Comparison of ENCODE assay signal across 8 mouse cellular contexts in genomic region chr5:136244762-136245540, GRCm38 (mm10). TPM values are rescaled to one million over a fixed set of nuclear protein-coding genes. Genes with fewer than 3 reads are reported as not detected.
DNase-seq lines count a peak whose midpoint lies in the region; ATAC-seq and TF ChIP-seq lines count a peak whose summit lies in the region.

No protein-coding gene starts in this region.

- peak; percentile 24; the same call in 1 of the 2 replicates for TF ChIP-seq POLR2A in bone marrow, adult 2 months (IDR thresholded peaks at IDR 0.05; ENCODE audit: borderline replicate concordance, control insufficient read depth, low read depth, low read length)

- H3K9ac ChIP-seq in heart, embryonic 14.5 days (ENCODE audit: low read length), result peak overlapping the region; percentile 73
- H3K9ac ChIP-seq in liver, embryonic 12.5 days, result peak overlapping the region; percentile 57
- peak overlapping the region; percentile 53 for H3K9ac ChIP-seq in stomach, embryonic 14.5 days (replicated peaks; ENCODE audit: low read depth, low read length)

- H3K9me3 ChIP-seq in heart, embryonic 14.5 days (ENCODE audit: control insufficient read depth, low read length), result no peaks in the 10 kb centered on the region
- no peaks in the 10 kb centered on the region for H3K9me3 ChIP-seq in liver, embryonic 12.5 days (replicated peaks)
- no peaks in the 10 kb centered on the region for H3K9me3 ChIP-seq in stomach, embryonic 14.5 days (ENCODE audit: control insufficient read depth, low read depth, low read length)

- 2% methylated on average over 56 of the region's 57 CpGs for WGBS in bone marrow, adult 2 months
- WGBS in heart, embryonic 14.5 days, result under 1% methylated on average over 50 of the region's 57 CpGs
- 1% methylated on average over 47 of the region's 57 CpGs for WGBS in liver, embryonic 12.5 days (ENCODE audit: insufficient replicate concordance)
- under 1% methylated on average over 54 of the region's 57 CpGs for WGBS in stomach, embryonic 14.5 days

- H3K36me3 ChIP-seq in heart, embryonic 14.5 days (ENCODE audit: control insufficient read depth, insufficient read depth, low read length), result 0 out of 2 replicates have a peak, but pooled peaks cover 3% of the 10 kb centered on the region
- no peaks in the 10 kb centered on the region for H3K36me3 ChIP-seq in liver, embryonic 12.5 days
- H3K36me3 ChIP-seq in stomach, embryonic 14.5 days (ENCODE audit: control insufficient read depth, insufficient read depth, low read length), result no peaks in the 10 kb centered on the region

- peak overlapping the region; percentile 98 for H3K4me2 ChIP-seq in heart, embryonic 14.5 days (ENCODE audit: low read length)
- H3K4me2 ChIP-seq in liver, embryonic 12.5 days, result peak overlapping the region; percentile 87
- peak overlapping the region; percentile 95 for H3K4me2 ChIP-seq in stomach, embryonic 14.5 days (replicated peaks; ENCODE audit: low read depth, low read length)

- no peak for TF ChIP-seq CTCF in bone marrow, adult 2 months (IDR thresholded peaks at IDR 0.05; ENCODE audit: control insufficient read depth, insufficient read depth, low read length)

- H3K4me3 ChIP-seq in bone marrow, adult 2 months (replicated peaks; ENCODE audit: control insufficient read depth, low read depth, low read length), result peak overlapping the region; percentile 79
- peak overlapping the region; percentile 68 to 69 for H3K4me3 ChIP-seq in heart, embryonic 14.5 days (ENCODE audit: control insufficient read depth in 1 of 2, insufficient read depth in 1 of 2, low read depth in 1 of 2, low read length in 2 of 2)
- H3K4me3 ChIP-seq in liver, embryonic 12.5 days, result peak overlapping the region; percentile 66
- H3K4me3 ChIP-seq in stomach, embryonic 14.5 days (ENCODE audit: low read depth, low read length), result peak overlapping the region; percentile 67

- peaks cover 6% of the 10 kb centered on the region; the same call in 1 of the 2 replicates for H3K4me1 ChIP-seq in bone marrow, adult 2 months (ENCODE audit: control insufficient read depth, insufficient read depth, low read length)
- peaks cover 8 to 9% of the 10 kb centered on the region in 2 experiments; a peak in 3 of 4 replicates for H3K4me1 ChIP-seq in heart, embryonic 14.5 days (ENCODE audit: control insufficient read depth in 2 of 2, insufficient read depth in 2 of 2, low read length in 2 of 2)
- H3K4me1 ChIP-seq in liver, embryonic 12.5 days, result peaks cover 42% of the 10 kb centered on the region
- peaks cover 6% of the 10 kb centered on the region; the same call in 1 of the 2 replicates for H3K4me1 ChIP-seq in stomach, embryonic 14.5 days (ENCODE audit: control insufficient read depth, insufficient read depth, low read length)

- H3K27ac ChIP-seq in bone marrow, adult 2 months (ENCODE audit: control insufficient read depth, insufficient read depth, low read depth, low read length, poor library complexity), result peak overlapping the region; percentile 91
- peak overlapping the region; percentile 15 to 66 for H3K27ac ChIP-seq in heart, embryonic 14.5 days (replicated peaks in 1 of 2; ENCODE audit: control insufficient read depth in 1 of 2, insufficient read depth in 1 of 2, low read depth in 2 of 2, low read length in 2 of 2)
- H3K27ac ChIP-seq in liver, embryonic 12.5 days, result no peak overlapping the region
- H3K27ac ChIP-seq in stomach, embryonic 14.5 days (ENCODE audit: low read length), result peak overlapping the region; percentile 61; the same call in 1 of the 2 replicates

- peak; percentile 88 for DNase-seq in 3134 (ENCODE audit: extremely low read depth, insufficient read length, low spot score)
- peak; percentile 56 for DNase-seq in fibroblast of lung, adult 2 months (ENCODE audit: low read depth)
- peak; percentile 93 for DNase-seq in kidney, postnatal 10 days
- DNase-seq in naive thymus-derived CD4-positive, alpha-beta T cell, adult 2 months (ENCODE audit: low read depth), result peak; percentile 56

- peak; percentile 80 for ATAC-seq in heart, embryonic 14.5 days (ENCODE audit: insufficient number of reproducible peaks, insufficient read depth, low FRiP score, low read depth)
- peak; percentile 57 for ATAC-seq in liver, embryonic 12.5 days
- peak; percentile 84 for ATAC-seq in stomach, embryonic 14.5 days (ENCODE audit: insufficient number of reproducible peaks, insufficient read depth, low FRiP score, low read depth)

- H3K27me3 ChIP-seq in heart, embryonic 14.5 days (ENCODE audit: control insufficient read depth, insufficient read depth, low read length), result peaks cover 23% of the 10 kb centered on the region
- peaks cover 40% of the 10 kb centered on the region for H3K27me3 ChIP-seq in liver, embryonic 12.5 days (replicated peaks)
- H3K27me3 ChIP-seq in stomach, embryonic 14.5 days (ENCODE audit: control insufficient read depth, insufficient read depth, low read length), result no peaks in the 10 kb centered on the region

RNA-seq across cellular contexts. Expression of gene Sh2b2, which starts 1.4 kb away (rescaled TPM):
- 5.1 and 6.3 TPM in 2 replicates for polyA plus RNA-seq in bone marrow, adult 2 months (2011; ENCODE audit: insufficient read depth, insufficient read length, low replicate concordance, missing spikeins)
- polyA plus RNA-seq in heart, embryonic 14.5 days (2014; fragmentation: Nextera tagmentation; extraction: Ambion mirVana), result 0.95 and 2.1 TPM in 2 replicates
- polyA plus RNA-seq in liver, embryonic 12.5 days (2016; fragmentation: Nextera tagmentation; extraction: Ambion mirVana), result 2.6 and 3.1 TPM in 2 replicates
- 3.0 and 3.3 TPM in 2 replicates for polyA plus RNA-seq in stomach, embryonic 14.5 days (2014; fragmentation: Nextera tagmentation; extraction: Ambion mirVana)

RNA-seq across cellular contexts. Expression of gene Prkrip1, which starts 46.2 kb away (rescaled TPM):
- polyA plus RNA-seq in bone marrow, adult 2 months (2011; ENCODE audit: insufficient read depth, insufficient read length, low replicate concordance, missing spikeins), result 40.9 and 47.7 TPM in 2 replicates
- 33.8 and 35.6 TPM in 2 replicates for polyA plus RNA-seq in heart, embryonic 14.5 days (2014; fragmentation: Nextera tagmentation; extraction: Ambion mirVana)
- polyA plus RNA-seq in liver, embryonic 12.5 days (2016; fragmentation: Nextera tagmentation; extraction: Ambion mirVana), result 36.3 and 41.3 TPM in 2 replicates
- polyA plus RNA-seq in stomach, embryonic 14.5 days (2014; fragmentation: Nextera tagmentation; extraction: Ambion mirVana), result 49.5 and 50.9 TPM in 2 replicates
